Mouse (Mus musculus): ENCODE results near the gene Mdm4. TPM values are rescaled to one million over a fixed set of nuclear protein-coding genes. Genes with fewer than 3 reads are reported as not detected.

Gene Mdm4
- polyA plus RNA-seq (2014; fragmentation: Nextera tagmentation; extraction: Ambion mirVana) = 52.5 and 53.5 TPM in 2 replicates

GRCm38 (mm10) chr1:133030461-133030860, at the start of gene Mdm4:
Gene Mdm4, minus strand, starts transcription at chr1:133030561.
- Histone ChIP-seq H3K4me3 (replicated peaks; ENCODE audit: low read depth, low read length) (no peak within 1 kb of the TSS), H3K27me3 (ENCODE audit: control insufficient read depth, insufficient read depth, low read length) (no peaks in the 10 kb centered on the region), H3K4me1 (ENCODE audit: control insufficient read depth, insufficient read depth, low read length) (no peaks in the 10 kb centered on the region), H3K9ac (replicated peaks; ENCODE audit: low read length) (no peak within 1 kb of the TSS), H3K9me3 (ENCODE audit: control insufficient read depth, low read length) (no peaks in the 10 kb centered on the region), H3K27ac (replicated peaks; ENCODE audit: low read depth, low read length) (no peak within 1 kb of the TSS), H3K4me2 (ENCODE audit: low read length) (no peak within 1 kb of the TSS), H3K36me3 (ENCODE audit: control insufficient read depth, insufficient read depth, low read length) (no peaks in the 10 kb centered on the region)
- DNase-seq = no peak
- no peak for ATAC-seq (ENCODE audit: low FRiP score, low TSS enrichment)
- WGBS = 94% methylated on average over 5 of the region's 5 CpGs

GRCm38 (mm10) chr1:133080079-133080561, 49.8 kb upstream of the Mdm4 start:
- ATAC-seq (ENCODE audit: low FRiP score, low TSS enrichment) (peak; percentile 79), DNase-seq (peak; percentile 75)
- Histone ChIP-seq H3K27ac (replicated peaks; ENCODE audit: low read depth, low read length) (peak overlapping the region; percentile 75), H3K36me3 (ENCODE audit: control insufficient read depth, insufficient read depth, low read length) (peaks cover 58% of the 10 kb centered on the region), H3K4me3 (replicated peaks; ENCODE audit: low read depth, low read length) (no peak overlapping the region), H3K9me3 (ENCODE audit: control insufficient read depth, low read length) (no peaks in the 10 kb centered on the region), H3K4me2 (ENCODE audit: low read length) (no peak overlapping the region), H3K4me1 (ENCODE audit: control insufficient read depth, insufficient read depth, low read length) (peaks cover 16% of the 10 kb centered on the region), H3K27me3 (ENCODE audit: control insufficient read depth, insufficient read depth, low read length) (no peaks in the 10 kb centered on the region), H3K9ac (replicated peaks; ENCODE audit: low read length) (peak overlapping the region; percentile 21)
- under 1% methylated on average over 9 of the region's 9 CpGs for WGBS

GRCm38 (mm10) chr1:133079509-133079908, 49.1 kb upstream of the Mdm4 start:
- WGBS = 29% methylated on average over 7 of the region's 7 CpGs
- DNase-seq (peak; percentile 56), ATAC-seq (ENCODE audit: low FRiP score, low TSS enrichment) (peak; percentile 53; the same call in 1 of the 2 replicates)
- peaks cover 16% of the 10 kb centered on the region for H3K4me1 ChIP-seq (ENCODE audit: control insufficient read depth, insufficient read depth, low read length)
- no peaks in the 10 kb centered on the region for H3K27me3 ChIP-seq (ENCODE audit: control insufficient read depth, insufficient read depth, low read length)
- peak overlapping the region; percentile 75 for H3K27ac ChIP-seq (replicated peaks; ENCODE audit: low read depth, low read length)
- H3K9ac ChIP-seq (replicated peaks; ENCODE audit: low read length) = peak overlapping the region; percentile 21; the same call in 1 of the 2 replicates
- no peak overlapping the region for H3K4me2 ChIP-seq (ENCODE audit: low read length)
- H3K36me3 ChIP-seq (ENCODE audit: control insufficient read depth, insufficient read depth, low read length) = peaks cover 61% of the 10 kb centered on the region
- no peaks in the 10 kb centered on the region for H3K9me3 ChIP-seq (ENCODE audit: control insufficient read depth, low read length)
- H3K4me3 ChIP-seq (replicated peaks; ENCODE audit: low read depth, low read length) = no peak overlapping the region

GRCm38 (mm10) chr1:133078338-133078727, 48.0 kb upstream of the Mdm4 start:
- H3K4me1 ChIP-seq (ENCODE audit: control insufficient read depth, insufficient read depth, low read length) = peaks cover 16% of the 10 kb centered on the region
- H3K4me3 ChIP-seq (replicated peaks; ENCODE audit: low read depth, low read length) = no peak overlapping the region
- no peaks in the 10 kb centered on the region for H3K27me3 ChIP-seq (ENCODE audit: control insufficient read depth, insufficient read depth, low read length)
- 44% methylated on average over 1 of the region's 1 CpGs for WGBS
- H3K36me3 ChIP-seq (ENCODE audit: control insufficient read depth, insufficient read depth, low read length) = peaks cover 62% of the 10 kb centered on the region
- ATAC-seq (ENCODE audit: low FRiP score, low TSS enrichment) = no peak
- DNase-seq = no peak
- H3K27ac ChIP-seq (replicated peaks; ENCODE audit: low read depth, low read length) = no peak overlapping the region
- H3K9me3 ChIP-seq (ENCODE audit: control insufficient read depth, low read length) = no peaks in the 10 kb centered on the region
- H3K4me2 ChIP-seq (ENCODE audit: low read length) = no peak overlapping the region
- no peak overlapping the region for H3K9ac ChIP-seq (replicated peaks; ENCODE audit: low read length)

- no peaks in the 10 kb centered on the region for H3K27me3 ChIP-seq (ENCODE audit: control insufficient read depth, insufficient read depth, low read length)
- H3K4me2 ChIP-seq (ENCODE audit: low read length) = no peak overlapping the region
- peaks cover 58% of the 10 kb centered on the region for H3K36me3 ChIP-seq (ENCODE audit: control insufficient read depth, insufficient read depth, low read length)
- DNase-seq = no peak
- peak overlapping the region; percentile 55; the same call in 1 of the 2 replicates for H3K27ac ChIP-seq (replicated peaks; ENCODE audit: low read depth, low read length)
- H3K9me3 ChIP-seq (ENCODE audit: control insufficient read depth, low read length) = no peaks in the 10 kb centered on the region
- 49% methylated on average over 12 of the region's 12 CpGs for WGBS
- peaks cover 16% of the 10 kb centered on the region for H3K4me1 ChIP-seq (ENCODE audit: control insufficient read depth, insufficient read depth, low read length)
- no peak for ATAC-seq (ENCODE audit: low FRiP score, low TSS enrichment)
- no peak overlapping the region for H3K9ac ChIP-seq (replicated peaks; ENCODE audit: low read length)
- H3K4me3 ChIP-seq (replicated peaks; ENCODE audit: low read depth, low read length) = no peak overlapping the region
These were observed 47.4 kb upstream of the Mdm4 start for GRCm38 (mm10) chr1:133077606-133078337.

GRCm38 (mm10) chr1:133076681-133077514, 46.5 kb upstream of the Mdm4 start:
- Histone ChIP-seq H3K27me3 (ENCODE audit: control insufficient read depth, insufficient read depth, low read length) (no peaks in the 10 kb centered on the region), H3K27ac (replicated peaks; ENCODE audit: low read depth, low read length) (peak overlapping the region; percentile 55), H3K4me1 (ENCODE audit: control insufficient read depth, insufficient read depth, low read length) (peaks cover 16% of the 10 kb centered on the region), H3K4me3 (replicated peaks; ENCODE audit: low read depth, low read length) (no peak overlapping the region), H3K36me3 (ENCODE audit: control insufficient read depth, insufficient read depth, low read length) (peaks cover 57% of the 10 kb centered on the region), H3K9ac (replicated peaks; ENCODE audit: low read length) (no peak overlapping the region), H3K4me2 (ENCODE audit: low read length) (no peak overlapping the region), H3K9me3 (ENCODE audit: control insufficient read depth, low read length) (no peaks in the 10 kb centered on the region)
- ATAC-seq (ENCODE audit: low FRiP score, low TSS enrichment) = peak; percentile 18; the same call in 1 of the 2 replicates
- WGBS = 27% methylated on average over 20 of the region's 20 CpGs
- DNase-seq = peak; percentile 49

- H3K36me3 ChIP-seq (ENCODE audit: control insufficient read depth, insufficient read depth, low read length) = peaks cover 57% of the 10 kb centered on the region
- H3K9me3 ChIP-seq (ENCODE audit: control insufficient read depth, low read length) = no peaks in the 10 kb centered on the region
- H3K27ac ChIP-seq (replicated peaks; ENCODE audit: low read depth, low read length) = no peak overlapping the region
- H3K9ac ChIP-seq (replicated peaks; ENCODE audit: low read length) = no peak overlapping the region
- H3K4me2 ChIP-seq (ENCODE audit: low read length) = no peak overlapping the region
- DNase-seq (no peak), ATAC-seq (ENCODE audit: low FRiP score, low TSS enrichment) (no peak)
- no peaks in the 10 kb centered on the region for H3K27me3 ChIP-seq (ENCODE audit: control insufficient read depth, insufficient read depth, low read length)
- H3K4me3 ChIP-seq (replicated peaks; ENCODE audit: low read depth, low read length) = no peak overlapping the region
- 85% methylated on average over 6 of the region's 6 CpGs for WGBS
- H3K4me1 ChIP-seq (ENCODE audit: control insufficient read depth, insufficient read depth, low read length) = peaks cover 14% of the 10 kb centered on the region
These were observed 45.5 kb upstream of the Mdm4 start for GRCm38 (mm10) chr1:133075651-133076400.

GRCm38 (mm10) chr1:133074541-133074940, 44.2 kb upstream of the Mdm4 start:
- no peak for ATAC-seq (ENCODE audit: low FRiP score, low TSS enrichment)
- Histone ChIP-seq H3K9ac (replicated peaks; ENCODE audit: low read length) (no peak overlapping the region), H3K27ac (replicated peaks; ENCODE audit: low read depth, low read length) (no peak overlapping the region), H3K4me1 (ENCODE audit: control insufficient read depth, insufficient read depth, low read length) (peaks cover 2% of the 10 kb centered on the region; the same call in 1 of the 2 replicates), H3K36me3 (ENCODE audit: control insufficient read depth, insufficient read depth, low read length) (peaks cover 56% of the 10 kb centered on the region), H3K4me2 (ENCODE audit: low read length) (no peak overlapping the region), H3K27me3 (ENCODE audit: control insufficient read depth, insufficient read depth, low read length) (no peaks in the 10 kb centered on the region), H3K4me3 (replicated peaks; ENCODE audit: low read depth, low read length) (no peak overlapping the region), H3K9me3 (ENCODE audit: control insufficient read depth, low read length) (no peaks in the 10 kb centered on the region)
- DNase-seq = no peak
- 97% methylated on average over 13 of the region's 13 CpGs for WGBS
